Mouse (Mus musculus): ENCODE data around the gene Sept9.

The Sept9 gene

DNA sequence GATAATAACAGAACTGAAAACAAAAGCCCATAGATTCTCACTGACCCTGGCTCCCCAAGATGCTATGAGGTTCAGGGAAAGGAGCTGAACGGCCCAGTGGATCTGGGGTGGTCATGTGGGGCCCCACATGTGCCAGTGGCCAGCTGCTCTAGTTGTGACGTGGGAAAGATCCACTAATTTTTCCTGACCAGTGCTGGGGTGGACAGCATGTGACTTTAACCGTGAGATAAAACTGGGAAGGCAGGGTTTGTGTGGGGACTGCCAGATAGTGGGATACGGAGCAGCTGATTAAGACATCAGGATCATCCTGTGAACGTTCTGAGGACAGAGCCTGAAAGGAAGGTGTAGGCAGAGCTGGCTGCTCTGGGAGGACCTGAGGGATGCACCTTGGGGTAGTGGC is 48.1 kb downstream of the Sept9 start:
- no peak for DNase-seq

DNA sequence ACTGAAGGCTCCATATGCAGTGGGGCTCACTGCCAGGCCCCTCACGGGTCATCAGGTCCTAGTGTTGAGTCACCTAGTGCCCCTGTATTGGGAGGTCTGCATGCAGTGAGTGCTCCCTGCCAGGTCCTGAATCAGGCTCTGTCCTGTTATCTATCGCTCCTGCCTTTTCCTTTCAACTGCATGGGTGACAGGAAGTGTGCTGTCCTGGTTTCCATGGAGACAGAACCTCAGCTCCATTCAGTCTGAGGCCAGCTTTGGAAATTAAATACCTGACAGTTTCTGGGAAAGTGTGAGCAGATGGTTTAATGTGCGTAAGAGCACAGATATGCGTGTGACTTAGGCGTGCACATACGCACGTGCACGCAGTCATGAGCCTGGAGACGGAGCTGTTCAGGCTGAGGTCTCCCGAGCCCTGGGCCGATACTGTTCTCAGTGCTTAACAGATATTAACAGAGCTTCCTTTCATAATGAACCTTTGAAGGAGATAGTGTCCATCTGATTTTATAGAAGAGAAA is 49.3 kb downstream of the Sept9 start:
- no peak for DNase-seq

DNA sequence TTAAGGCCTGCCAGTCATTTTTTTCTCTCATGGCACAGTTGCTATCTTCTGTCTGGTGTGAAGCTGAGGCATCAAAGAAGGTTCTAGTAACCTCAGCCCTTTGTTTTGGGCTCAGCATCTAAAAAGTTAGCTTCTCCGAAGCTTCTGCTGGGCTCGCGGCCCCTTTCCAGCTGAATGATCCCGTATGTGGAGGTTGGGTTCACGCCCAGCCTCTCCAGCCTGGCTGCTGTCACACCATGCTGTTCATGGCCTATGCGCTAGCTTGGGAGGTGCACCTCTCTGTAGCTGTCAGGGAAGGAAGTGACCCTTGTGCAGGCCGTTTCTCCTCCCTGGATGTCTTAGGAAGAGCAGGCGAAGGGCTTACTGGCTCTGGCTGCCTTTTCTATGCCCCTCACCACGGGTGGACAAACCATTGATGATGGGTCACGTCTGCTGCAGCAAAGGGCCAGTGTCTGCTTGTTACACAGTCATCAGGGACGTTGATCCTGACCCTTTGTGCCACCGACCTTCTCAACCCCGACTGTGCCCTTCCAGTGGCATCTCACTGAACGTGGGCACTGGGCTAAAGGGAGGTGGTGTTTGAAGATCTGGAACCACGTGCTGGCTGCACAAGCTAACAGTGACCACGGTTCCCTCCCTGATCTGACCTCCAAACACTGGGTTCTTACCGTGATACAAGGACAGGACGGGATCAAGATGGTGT is 50.0 kb downstream of the Sept9 start:
- DNase-seq = no peak

DNA sequence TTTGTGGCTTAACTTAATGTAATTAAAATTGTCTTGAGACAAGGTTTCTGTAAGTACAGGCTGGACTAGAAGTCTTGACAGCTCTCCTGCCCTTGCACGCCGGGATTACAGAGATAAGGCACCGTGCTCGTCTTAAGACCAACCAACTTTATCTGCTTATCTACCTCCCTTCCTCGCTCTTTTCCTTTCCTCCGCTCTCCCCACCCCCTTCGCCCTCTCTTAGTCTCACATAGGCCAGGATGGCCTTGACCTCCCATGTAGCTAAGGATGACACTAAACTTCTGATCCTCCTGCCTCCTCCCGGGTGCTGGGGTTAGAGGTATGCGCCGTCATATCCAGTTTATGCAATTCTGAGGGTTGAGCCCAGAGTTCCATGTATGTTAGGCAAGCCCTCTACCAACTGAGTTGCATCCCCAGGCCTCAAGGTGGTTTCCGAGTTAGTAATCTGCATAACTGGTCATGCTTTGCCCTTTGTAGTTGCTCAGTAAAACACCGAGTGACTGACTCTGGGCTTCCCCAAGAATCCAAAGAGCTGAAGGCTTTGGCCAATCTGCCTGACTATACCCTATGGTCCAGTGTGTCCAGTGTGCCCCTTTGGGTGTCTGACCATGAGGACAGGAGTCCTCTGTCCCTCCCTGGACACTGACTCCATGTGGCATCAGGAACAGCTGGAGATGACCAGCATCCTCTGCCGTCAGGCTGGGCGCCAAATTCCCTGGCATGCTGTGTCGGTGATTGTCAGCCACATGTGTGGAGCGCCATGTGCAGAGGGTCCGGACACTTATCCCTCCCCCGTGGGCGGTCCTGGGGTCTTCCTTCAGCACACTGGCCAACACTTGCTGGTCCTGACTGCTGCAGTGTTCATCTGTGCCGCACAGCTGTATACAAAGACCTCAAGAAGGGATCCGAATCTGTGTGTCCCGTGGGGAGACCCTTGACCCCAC is 50.8 kb downstream of the Sept9 start:
- DNase-seq = no peak

DNA sequence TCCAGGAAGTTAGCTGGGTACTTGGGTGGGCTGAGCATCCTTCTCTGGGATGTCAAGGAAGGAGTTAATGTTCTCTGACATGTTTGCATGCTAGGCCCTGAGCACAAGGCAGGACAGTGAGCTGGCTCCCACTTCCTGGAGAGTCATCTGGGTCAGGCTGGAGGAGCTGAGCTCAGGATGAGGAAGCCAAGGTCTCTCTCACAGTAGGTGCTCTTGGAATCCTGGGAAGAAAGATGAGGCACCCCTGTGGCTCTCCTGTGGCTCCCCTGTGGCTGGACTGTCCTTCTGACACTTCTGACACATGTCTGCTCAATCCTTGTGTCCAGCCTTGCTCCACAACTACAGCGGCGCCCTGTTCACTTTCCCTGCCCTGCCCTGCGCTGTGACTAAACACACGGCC is 52.3 kb downstream of the Sept9 start:
- no peak for DNase-seq

DNA sequence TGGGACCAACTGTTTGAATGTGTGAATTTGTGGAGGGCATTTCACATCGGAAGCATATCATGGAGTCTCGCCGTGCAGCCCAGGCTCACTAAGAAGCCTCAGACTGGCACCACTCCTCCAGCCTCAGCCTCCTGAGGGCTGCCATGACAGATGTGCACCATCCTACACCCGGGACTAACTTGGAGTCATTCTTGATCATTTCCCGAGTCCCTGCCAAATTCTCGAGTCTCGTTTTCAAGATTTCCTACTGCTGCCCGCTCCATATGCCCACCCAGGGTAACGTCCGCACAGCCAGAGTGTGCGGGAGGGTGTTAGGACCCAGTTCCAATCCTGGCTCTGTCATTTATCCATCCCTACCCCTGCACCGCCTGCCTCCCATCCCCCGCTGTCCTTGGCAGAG is 53.4 kb downstream of the Sept9 start:
- DNase-seq = no peak

DNA sequence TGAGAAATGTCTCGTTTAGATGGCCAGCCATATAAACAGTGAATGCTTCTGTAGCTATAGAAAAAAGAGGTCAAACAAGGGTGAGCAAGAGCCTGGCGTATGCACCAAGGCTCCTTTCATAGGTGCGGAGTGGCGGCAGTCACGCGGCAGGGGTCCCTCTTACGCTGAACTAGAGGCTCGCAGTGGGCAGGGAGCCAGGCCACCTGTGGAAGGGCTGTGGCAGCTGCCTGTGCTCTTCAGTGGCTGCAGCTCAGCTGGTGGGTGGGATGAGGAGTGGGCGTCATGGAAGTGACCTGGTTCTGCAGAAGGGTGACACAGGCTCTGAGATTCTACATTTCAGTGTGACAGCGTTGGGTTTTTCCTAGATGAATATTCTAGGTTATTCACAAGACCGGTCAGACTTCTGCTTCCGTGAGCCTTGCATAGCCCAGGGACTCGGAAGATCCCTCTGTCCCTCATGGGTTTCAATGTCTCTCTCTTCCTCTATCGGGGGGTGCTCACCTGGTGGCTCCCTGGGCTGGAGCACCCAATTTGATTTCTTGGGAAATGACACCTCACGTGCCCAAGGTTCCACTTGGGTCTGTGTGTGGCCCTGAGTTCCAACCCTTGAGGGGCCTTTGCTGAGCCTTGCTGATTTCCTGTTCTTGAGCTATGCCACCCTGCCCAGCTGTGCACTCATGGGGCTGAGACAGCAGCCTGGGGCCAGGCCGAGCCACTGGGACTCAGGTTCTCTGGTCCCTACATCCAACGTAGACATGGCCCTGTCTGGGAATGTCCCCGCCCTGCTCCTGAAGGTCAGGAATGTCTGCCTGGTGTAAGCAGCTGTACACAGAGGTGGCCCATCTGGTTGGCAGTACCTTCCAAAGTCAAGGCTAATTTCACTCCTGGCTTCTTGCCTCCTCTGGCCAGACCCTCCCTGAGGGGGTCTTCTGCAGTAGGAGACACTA is 55.0 kb downstream of the Sept9 start:
- no peak for DNase-seq

DNA sequence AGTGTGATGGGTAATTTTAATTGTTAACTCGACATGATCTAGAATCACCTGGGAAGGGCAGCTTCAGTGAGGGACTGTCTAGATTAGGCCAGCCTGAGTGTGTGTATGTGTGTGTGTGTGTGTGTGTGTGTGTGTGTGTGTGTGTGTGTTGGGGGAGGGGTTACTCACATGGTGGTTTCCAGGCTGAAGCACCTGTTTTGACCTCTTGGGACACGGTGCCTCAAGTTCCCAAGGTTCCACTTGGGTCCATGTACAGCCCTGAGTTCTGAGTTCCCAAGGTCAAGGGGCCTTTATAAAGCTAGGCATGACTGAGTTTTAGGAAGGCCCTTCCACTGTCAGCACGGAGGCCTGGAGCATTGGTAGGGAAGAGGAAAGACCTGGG is 55.6 kb downstream of the Sept9 start:
- no peak for DNase-seq

DNA sequence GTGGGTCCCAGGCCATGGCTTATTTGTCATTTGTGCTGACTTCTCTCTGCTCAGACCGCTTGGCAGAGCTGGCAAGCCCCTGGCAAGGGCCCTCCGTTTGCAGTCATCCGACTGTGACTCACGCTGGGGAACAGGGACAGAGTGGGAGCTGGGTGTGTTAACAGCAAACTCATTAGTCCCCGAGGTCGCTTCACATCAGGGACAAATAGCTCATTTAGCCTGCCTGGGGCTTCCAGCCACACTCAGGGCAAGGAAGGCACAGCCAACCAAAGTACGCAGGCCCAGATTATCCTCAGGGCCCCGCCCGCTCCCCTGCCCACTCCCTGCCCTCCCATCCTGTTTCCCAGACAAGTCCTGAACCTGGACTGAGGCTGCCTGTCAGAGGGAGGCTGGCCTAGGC is 56.6 kb downstream of the Sept9 start:
- DNase-seq = no peak

DNA sequence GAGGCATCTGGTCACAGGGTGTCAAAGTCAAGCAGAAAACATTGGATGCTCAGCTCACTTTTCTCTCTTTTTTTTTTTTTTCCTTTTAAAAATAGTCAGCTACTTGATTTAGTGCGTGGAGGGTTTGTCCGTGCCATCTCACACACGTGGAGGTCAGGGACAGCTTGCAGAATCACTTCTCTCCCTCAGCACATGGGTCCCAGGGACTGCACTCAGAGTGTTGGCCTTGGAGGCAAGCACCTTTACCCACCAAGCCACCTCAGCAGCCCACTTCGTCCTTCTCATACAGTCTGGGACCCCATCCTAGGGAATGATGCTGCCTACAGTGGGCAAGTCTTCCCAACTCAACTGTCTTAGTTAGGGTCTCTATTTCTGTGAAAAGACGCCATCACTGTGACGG is 57.4 kb downstream of the Sept9 start:
- no peak for DNase-seq

DNA sequence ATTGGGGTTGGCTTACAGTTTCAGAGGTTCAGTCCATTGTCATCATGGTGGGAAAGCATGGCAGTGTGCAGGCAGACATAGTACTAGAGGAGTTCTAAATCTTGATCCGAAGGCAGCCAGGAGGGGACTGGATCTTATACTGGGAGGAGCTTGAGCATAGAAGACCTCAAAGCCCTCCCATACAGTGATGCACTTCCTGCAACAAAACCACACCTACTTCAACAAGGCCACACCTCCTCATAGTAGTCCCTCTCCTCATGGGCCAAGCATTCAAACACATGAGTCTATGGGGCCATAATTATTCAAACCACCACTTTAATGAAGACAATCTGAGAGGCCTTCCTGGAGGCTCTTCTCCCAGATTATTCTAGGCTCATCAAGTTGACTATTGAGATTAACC is 57.8 kb downstream of the Sept9 start:
- DNase-seq = no peak

DNA sequence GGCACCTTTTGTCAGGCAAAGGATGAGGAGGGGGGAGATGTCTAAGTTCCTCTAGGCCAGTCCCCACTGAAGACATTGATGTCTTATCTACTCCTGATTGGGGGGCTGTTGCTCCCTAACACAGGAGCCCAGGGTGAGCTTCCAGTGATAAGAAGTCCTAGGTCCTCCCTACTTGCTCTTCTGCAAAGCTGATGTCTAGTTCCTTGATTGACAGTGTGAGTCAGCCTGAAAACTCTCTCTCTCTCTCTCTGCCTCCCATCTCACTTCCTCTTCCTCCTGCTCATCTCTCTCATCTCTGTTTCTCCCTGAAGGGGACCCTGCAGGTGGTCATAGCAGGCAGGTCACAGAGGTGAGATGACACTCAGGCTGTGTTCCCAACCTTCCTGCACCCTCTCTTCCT is 58.4 kb downstream of the Sept9 start:
- no peak for DNase-seq

DNA sequence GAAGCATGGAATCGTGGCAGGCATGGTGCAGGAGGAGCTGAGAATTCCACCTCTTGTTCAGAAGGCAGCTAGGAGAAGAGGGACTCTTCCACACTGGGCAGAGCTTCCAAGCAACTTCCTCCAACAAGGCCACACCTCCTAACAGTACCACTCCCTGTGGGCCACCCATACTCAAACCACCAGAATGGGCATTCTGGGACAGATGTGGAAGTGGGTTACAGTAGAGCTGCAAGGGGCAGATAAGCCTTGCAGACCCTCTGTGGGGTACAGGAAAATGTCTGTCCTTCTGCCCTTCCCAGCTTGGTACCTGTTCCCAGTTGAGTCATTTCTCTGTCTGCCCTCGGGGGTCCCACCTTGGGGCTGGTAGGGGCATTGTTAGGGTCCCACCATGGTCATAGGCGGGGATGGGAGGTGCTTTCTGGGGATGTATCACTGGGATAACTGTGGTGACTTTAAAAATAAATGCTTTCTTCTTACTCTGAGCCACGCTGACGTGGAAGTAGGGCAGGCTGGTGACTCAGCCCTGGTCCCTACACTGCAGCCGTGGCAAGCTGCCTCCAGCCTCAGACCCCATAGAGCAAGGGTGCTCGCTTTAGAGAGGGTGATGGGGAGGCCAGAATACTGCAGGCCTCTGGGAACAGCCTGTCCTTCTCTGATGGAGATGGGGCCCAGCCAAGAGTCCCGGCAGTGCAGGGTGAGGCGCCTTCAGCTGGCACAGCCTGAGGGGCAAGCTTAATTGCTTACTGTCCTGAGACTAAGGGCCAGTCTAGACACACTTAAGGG is 59.9 kb downstream of the Sept9 start:
- DNase-seq = no peak

DNA sequence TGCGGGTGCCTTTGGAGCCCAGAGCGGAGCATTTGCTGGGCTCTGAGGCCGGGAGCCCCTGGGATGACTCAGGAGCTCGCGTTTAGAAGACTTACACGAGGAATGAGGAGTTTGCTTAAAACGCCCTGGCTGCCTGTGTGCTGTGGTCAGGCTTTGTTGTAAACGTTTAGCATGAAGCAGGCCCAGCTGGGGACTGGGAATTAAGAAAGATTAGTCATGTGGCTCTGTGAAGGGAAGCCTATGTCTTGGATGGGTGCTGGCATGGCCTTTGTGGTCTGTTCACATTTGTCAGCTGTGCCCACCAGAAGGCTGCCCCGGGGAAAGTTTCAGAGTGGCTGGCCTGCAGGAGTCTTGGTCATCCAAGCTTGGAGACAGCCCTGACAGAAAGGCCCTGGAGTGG is 61.2 kb downstream of the Sept9 start:
- DNase-seq = no peak

DNA sequence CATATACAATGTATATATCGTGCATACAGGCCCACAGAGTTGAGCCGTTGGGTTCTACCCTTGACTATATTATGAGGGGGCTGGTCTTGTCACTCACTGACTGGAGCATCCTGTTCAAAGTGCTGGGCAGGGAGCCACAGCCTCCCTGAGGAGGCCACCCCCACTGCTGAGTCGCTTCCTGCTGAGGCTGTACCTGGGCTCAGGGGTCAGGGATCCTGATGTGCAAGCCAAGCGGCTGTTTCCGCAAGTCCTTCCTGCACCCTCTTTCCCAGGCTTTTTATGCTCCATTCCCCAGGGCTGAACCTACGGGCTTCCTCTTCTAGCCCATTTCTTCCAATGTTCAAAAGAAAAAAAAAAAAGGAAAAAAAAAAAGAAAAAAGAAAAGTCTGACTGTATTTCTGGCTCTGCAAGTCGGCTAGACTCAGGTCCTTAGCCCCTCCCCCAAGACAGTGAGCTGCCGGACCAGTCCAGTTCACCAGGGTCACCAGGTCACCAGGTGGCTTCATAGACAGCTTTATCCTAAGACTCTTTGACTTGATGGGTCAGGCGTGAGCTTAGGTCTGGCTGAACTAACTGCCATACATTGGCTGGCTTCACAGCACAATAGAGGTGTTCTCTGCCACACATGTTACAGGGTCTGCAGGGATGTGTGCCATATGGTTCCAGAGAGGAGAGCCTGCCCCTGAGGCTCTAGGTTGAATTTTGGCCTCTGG is 63.8 kb downstream of the Sept9 start:
- DNase-seq = no peak

DNA sequence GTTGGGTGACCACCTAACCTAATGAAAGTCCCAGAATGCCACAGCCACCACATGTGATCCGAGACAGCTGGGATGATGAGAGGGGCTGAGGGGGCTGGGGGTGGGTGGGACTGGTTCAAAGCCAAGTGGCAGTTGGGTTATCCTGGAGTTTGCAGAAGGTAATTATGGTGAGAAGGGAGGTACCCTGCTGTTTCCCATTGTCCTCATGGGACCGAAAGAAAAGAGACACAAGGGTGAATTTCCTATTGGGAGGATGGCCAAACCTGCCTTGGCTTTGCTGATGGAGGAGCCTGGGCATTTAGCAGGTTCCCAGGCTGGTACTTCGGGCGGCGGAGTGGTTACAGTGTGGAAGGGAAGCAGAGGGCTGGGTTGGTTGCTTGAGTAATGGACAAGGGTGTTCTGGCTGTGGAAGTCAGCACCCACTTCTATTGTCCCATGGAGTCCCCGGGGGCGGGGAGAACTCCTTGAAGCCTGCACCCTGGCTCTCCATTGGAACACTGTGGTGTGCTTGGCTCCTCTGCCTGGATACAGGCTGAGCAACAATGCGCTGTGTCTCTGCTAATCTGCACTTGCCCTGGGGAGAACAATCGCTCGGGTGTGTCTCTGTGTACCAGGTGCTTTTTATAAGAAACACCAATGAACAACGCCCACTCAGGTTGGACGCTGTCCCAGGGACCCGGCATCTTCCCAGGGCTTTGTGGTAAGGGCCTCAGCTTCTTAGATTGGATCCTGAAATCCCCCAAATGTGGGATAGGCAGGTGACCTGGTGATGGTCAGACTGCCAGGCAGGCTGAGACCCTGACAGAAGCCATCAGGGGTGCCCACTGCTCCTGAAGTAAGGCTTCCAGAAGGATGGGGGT is 64.9 kb downstream of the Sept9 start:
- no peak for DNase-seq

DNA sequence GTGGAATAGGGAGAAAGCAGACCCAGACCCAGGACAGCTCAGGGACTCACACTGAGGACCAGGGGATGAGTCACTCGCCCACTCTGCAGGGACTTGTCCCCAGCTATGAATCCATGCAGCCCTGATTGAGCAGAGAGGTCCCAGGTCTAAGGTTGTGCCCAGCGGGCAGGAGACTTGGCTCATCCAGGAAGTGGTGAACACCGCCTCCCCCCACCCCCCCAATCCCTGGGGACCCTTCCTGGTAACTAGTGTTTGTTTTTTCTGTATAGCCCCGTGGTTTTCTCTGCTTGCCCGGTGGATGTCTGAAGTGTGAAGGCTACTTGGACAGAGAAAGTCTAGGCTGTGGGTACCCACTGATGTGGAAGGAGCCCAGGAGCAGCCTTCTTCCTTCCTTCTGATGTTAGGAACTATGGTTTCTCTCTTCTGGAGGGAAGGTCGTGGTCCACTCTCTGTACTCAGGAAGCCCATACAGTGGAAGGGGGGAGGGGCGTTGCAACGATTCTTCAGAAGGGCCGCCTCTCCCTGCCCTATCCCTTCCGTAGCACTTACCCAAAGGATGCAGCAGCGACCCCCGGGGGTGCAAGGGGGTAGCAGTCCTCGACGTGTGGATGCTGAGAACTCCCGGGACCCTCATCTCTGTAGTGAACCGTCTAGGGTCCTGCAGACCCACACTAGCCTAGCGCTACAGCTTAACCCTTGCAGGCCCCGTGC is 66.0 kb downstream of the Sept9 start:
- peak; percentile 80 for DNase-seq

DNA sequence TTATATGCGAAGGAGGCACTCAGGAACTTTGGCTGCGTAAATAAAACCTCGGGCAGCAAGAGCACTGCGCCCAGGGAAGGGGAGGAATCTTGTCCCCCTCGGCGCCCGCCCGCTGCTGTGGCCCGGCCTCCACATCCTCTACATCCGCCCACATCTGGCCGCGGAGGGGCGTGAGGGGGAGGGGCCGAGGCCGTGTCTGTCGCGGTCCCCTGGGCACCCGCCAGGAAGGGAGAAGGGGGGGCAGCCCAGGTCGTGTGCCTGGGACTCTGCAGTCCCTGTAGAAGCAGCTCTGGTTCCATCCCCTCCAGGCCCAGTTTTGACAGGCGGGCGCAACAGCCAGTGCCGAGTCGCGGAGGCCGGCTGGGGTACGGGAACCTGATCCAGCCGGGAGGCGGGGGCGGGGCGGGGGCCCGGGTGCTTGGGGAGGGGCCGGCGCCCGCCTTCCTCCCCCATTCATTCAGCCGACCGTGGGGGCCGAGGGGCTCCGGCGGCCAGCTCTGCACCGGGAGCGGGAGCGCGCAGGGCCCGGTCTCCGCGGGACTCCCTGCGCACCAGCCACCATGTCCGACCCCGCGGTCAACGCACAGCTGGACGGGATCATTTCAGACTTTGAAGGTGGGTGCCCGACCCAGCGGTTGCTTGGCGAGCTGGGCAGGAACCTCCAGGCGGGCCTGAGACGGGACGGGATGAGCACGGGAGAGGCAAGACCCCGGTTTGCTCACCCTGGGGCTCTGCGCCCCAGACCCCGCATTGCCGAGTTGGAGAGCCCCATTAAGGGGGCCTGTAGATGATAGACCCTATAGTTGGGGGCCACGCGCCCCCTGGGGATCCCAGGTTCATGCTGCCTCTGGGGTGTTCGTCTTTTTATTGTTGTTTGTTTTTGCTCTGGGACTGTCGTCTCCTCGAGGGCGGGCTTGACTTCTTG is 66.8 kb downstream of the Sept9 start:
- peak; percentile 91 for DNase-seq

All from thymus, postnatal 14 days (tissue).